Mouse (Mus musculus) forebrain, embryonic 16.5 days (tissue): ENCODE measurements around the gene Cyth3. TPM values are rescaled to one million over a fixed set of nuclear protein-coding genes. Genes with fewer than 3 reads are reported as not detected.

Experiments
- ATAC-seq: fragments of 200-750 bp; cut with Nextera tagmentation; 2 replicates; pipeline ENCODE4 v1.8.0; 2017; ENCODE audit warnings: mild to moderate bottlenecking, moderate library complexity
- H3K27ac ChIP-seq: fragments of 300-500 bp; sonication (generic); 2 replicates; pipeline ENCODE4 v1.5.1; 2014; ENCODE audit warnings: low read length, control low read depth
- H3K27me3 ChIP-seq: fragments of 300-500 bp; sonication (generic); replicated peaks from 2 replicates; pipeline ENCODE4 v1.6.1; 2014; ENCODE audit warnings: low read length; ENCODE audit not compliant: control insufficient read depth, insufficient read depth
- H3K36me3 ChIP-seq: fragments of 300-500 bp; sonication (generic); 2 replicates; pipeline ENCODE4 v1.6.1; 2014; ENCODE audit not compliant: control insufficient read depth, insufficient read depth
- H3K4me1 ChIP-seq: fragments of 300-500 bp; sonication (generic); replicated peaks from 2 replicates; pipeline ENCODE4 v1.6.1; 2014; ENCODE audit warnings: low read length; ENCODE audit not compliant: control insufficient read depth, insufficient read depth
- H3K4me2 ChIP-seq: fragments of 300-500 bp; sonication (generic); 2 replicates; pipeline ENCODE4 v1.6.1; 2014; ENCODE audit warnings: mild to moderate bottlenecking, low read length, control low read depth
- H3K4me3 ChIP-seq: fragments of 300-500 bp; sonication (generic); replicated peaks from 2 replicates; pipeline ENCODE4 v1.5.1; 2014; ENCODE audit warnings: mild to moderate bottlenecking, low read length, control low read depth
- H3K9ac ChIP-seq: fragments of 300-500 bp; sonication (generic); replicated peaks from 2 replicates; pipeline ENCODE4 v1.6.1; 2014; ENCODE audit warnings: low read depth, low read length, control low read depth
- H3K9me3 ChIP-seq: fragments of 300-500 bp; sonication (generic); 2 replicates; pipeline ENCODE4 v1.6.1; 2016; ENCODE audit warnings: low read length; ENCODE audit not compliant: control insufficient read depth
- WGBS: fragments of 180-500 bp; shearing (Covaris S2); extraction: QIAGEN DNeasy Blood & Tissue Kit; methylation state at CpG from one replicate; pipeline ENCODE4 v1.1.7; 2014; 5-methylcytosine and 5-hydroxymethylcytosine counted together
- polyA plus RNA-seq: library from polyadenylated mRNA; unstranded; fragments of >200 nt; fragmentation: Nextera tagmentation; extraction: Ambion mirVana; gene quantifications from 2 replicates; pipeline ENCODE4 v1.2.1, GENCODE M21; 2015

Cyth3 gene
- polyA plus RNA-seq, 1 experiment from 2014 or later: 48.8 TPM

DNA sequence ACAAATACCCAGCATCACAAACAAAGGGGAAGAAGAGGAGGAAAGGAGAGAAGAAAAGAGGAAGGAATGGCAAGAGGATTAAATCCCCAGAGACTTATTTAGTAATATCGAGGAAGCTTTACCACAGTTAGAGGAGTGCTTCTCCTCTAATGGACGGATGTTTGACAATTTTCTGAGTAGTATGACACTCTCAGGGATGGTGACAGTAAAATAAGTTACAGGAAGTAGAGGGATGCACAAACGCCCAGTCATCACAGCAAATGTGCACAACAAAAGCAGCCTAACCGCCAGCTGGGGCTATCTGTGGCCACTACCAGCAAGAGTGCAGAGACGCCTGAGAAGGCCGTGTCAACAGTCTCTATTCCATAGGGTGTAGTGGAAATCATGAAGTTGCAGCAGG lies 57.4 kb downstream of the Cyth3 start:
- no peaks in the 10 kb centered on the region for H3K36me3 ChIP-seq
- no peak overlapping the region for H3K4me2 ChIP-seq
- no peak for ATAC-seq
- no peak overlapping the region for H3K9ac ChIP-seq
- 62% methylated on average over 6 of the region's 6 CpGs for WGBS
- H3K27me3 ChIP-seq: no peaks in the 10 kb centered on the region
- no peaks in the 10 kb centered on the region for H3K9me3 ChIP-seq
- no peak overlapping the region for H3K27ac ChIP-seq
- no peak overlapping the region for H3K4me3 ChIP-seq
- no peaks in the 10 kb centered on the region for H3K4me1 ChIP-seq

GRCm38 (mm10) chr5:143683696-143684095 lies 61.4 kb downstream of the Cyth3 start:
- H3K27me3 ChIP-seq: no peaks in the 10 kb centered on the region

GRCm38 (mm10) chr5:143684911-143685390 lies 62.7 kb downstream of the Cyth3 start:
- Histone ChIP-seq H3K4me3 (no peak overlapping the region), H3K4me2 (no peak overlapping the region), H3K36me3 (peaks cover 7% of the 10 kb centered on the region; the same call in 1 of the 2 replicates), H3K4me1 (no peaks in the 10 kb centered on the region), H3K27ac (no peak overlapping the region), H3K9me3 (no peaks in the 10 kb centered on the region), H3K9ac (no peak overlapping the region), H3K27me3 (no peaks in the 10 kb centered on the region)
- WGBS: 43% methylated on average over 8 of the region's 8 CpGs
- no peak for ATAC-seq

More at GRCm38 (mm10) chr5:143683696-143684095, 61.4 kb downstream of the Cyth3 start:
- Histone ChIP-seq H3K4me1 (no peaks in the 10 kb centered on the region), H3K27ac (no peak overlapping the region), H3K4me2 (no peak overlapping the region), H3K36me3 (peaks cover 7% of the 10 kb centered on the region; the same call in 1 of the 2 replicates), H3K4me3 (no peak overlapping the region), H3K9ac (no peak overlapping the region), H3K9me3 (no peaks in the 10 kb centered on the region)
- no peak for ATAC-seq
- 82% methylated on average over 6 of the region's 6 CpGs for WGBS

DNA sequence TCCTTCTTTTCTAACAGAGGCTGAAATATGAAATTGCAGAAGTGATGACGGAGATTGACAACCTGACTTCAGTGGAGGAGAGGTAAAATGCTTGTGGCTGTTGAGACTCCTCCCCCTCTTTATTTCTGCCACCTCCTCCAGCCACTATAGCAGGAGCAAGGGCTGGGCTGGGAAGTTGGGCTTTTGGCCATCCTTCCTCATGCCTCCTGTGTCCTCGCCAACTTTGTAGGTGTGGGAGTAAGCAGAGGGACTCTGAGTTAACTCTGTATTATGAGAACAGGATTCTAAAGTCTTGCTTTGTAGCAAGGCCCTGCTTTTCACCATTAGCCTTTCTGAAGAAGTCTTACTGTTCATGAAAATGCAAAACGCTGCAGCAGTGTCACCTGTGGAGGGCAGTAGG lies 64.2 kb downstream of the Cyth3 start:
- Histone ChIP-seq H3K36me3 (peaks cover 7% of the 10 kb centered on the region; the same call in 1 of the 2 replicates), H3K4me2 (no peak overlapping the region), H3K27ac (no peak overlapping the region), H3K4me3 (no peak overlapping the region), H3K9me3 (no peaks in the 10 kb centered on the region), H3K27me3 (no peaks in the 10 kb centered on the region), H3K4me1 (no peaks in the 10 kb centered on the region), H3K9ac (no peak overlapping the region)
- ATAC-seq: no peak
- WGBS: 97% methylated on average over 3 of the region's 3 CpGs

- ATAC-seq: no peak
These were observed 65.3 kb downstream of the Cyth3 start for GRCm38 (mm10) chr5:143687589-143687988.

DNA sequence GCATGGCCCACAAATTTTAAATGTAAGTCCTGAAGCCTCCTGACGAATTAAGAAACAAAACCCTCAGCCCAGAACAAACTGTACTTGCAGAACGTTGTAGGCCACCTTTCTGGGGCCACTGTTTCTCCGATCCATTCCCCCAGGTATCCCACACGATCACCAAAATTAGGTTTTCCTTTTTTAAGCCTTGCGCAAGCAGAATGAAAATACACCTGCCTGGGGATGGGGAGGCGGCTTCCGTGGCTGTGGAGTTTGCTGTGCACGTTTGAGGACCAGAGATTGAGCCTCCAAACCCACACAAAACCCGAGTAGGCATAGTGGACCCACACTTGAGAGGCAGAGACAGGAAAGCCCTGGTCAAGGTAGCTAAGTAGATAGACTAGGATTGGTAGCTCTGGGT lies 68.1 kb downstream of the Cyth3 start:
- no peaks in the 10 kb centered on the region for H3K27me3 ChIP-seq
- H3K36me3 ChIP-seq: peaks cover 7% of the 10 kb centered on the region; the same call in 1 of the 2 replicates
- no peaks in the 10 kb centered on the region for H3K4me1 ChIP-seq
- no peak overlapping the region for H3K4me3 ChIP-seq
- H3K4me2 ChIP-seq: no peak overlapping the region
- no peaks in the 10 kb centered on the region for H3K9me3 ChIP-seq
- no peak overlapping the region for H3K9ac ChIP-seq
- no peak for ATAC-seq
- 92% methylated on average over 9 of the region's 9 CpGs for WGBS
- no peak overlapping the region for H3K27ac ChIP-seq

More at GRCm38 (mm10) chr5:143687589-143687988, 65.3 kb downstream of the Cyth3 start:
- Histone ChIP-seq H3K4me3 (no peak overlapping the region), H3K27me3 (no peaks in the 10 kb centered on the region), H3K36me3 (peaks cover 7% of the 10 kb centered on the region; the same call in 1 of the 2 replicates), H3K27ac (no peak overlapping the region), H3K9me3 (no peaks in the 10 kb centered on the region), H3K4me2 (no peak overlapping the region), H3K9ac (no peak overlapping the region), H3K4me1 (no peaks in the 10 kb centered on the region)
- WGBS: 98% methylated on average over 3 of the region's 3 CpGs

DNA sequence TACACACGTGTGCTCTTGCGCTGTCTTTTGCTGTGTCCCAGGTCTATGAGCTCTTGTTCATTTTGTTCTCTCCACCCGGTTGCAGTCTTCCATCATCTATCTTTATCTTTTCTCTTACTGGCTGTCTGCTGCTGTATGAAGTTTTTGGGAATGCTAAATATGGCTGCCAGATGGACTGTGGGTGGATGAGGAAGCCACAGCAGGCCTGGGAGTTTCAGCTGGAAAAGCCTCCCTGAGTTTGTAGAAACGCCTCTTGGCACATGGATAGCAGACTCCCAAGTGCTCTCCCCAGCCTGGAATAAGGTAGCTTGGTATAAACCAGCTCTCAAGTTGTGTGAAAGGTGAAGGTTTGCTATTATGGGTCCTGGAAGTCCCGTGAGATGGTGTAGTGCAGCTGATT lies 68.7 kb downstream of the Cyth3 start:
- Histone ChIP-seq H3K27ac (no peak overlapping the region), H3K27me3 (no peaks in the 10 kb centered on the region), H3K9ac (no peak overlapping the region), H3K9me3 (no peaks in the 10 kb centered on the region), H3K4me2 (no peak overlapping the region), H3K4me1 (no peaks in the 10 kb centered on the region), H3K4me3 (no peak overlapping the region), H3K36me3 (peaks cover 7% of the 10 kb centered on the region; the same call in 1 of the 2 replicates)
- WGBS: 91% methylated on average over 5 of the region's 5 CpGs
- ATAC-seq: no peak

GRCm38 (mm10) chr5:143696323-143696722 lies 74.1 kb downstream of the Cyth3 start:
- Histone ChIP-seq H3K4me1 (no peaks in the 10 kb centered on the region), H3K9me3 (no peaks in the 10 kb centered on the region), H3K27me3 (no peaks in the 10 kb centered on the region), H3K4me3 (no peak overlapping the region), H3K36me3 (no peaks in the 10 kb centered on the region; the same call in 1 of the 2 replicates), H3K4me2 (no peak overlapping the region), H3K9ac (no peak overlapping the region), H3K27ac (no peak overlapping the region)
- WGBS: 65% methylated on average over 3 of the region's 3 CpGs
- ATAC-seq: no peak

DNA sequence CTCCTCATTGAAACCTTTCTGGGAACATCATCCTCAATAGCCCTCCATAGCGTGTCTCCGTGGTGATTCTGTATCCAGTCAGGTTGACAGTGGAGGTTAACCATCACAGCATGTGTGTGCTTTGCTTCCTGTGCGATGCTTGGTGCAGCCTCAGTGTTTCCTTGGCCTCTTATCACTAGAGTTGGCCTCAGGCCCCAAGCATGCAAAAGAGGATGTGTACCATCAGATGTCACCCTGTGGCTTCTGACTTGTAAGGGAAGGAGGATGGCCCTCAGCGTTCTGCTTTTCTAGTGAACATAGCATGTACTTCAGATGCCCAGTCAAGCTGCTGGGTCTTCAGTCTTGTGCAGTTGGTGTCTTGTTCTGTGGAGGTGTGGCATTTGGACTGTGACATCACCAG lies 76.2 kb downstream of the Cyth3 start:
- ATAC-seq: no peak
- Histone ChIP-seq H3K36me3 (no peaks in the 10 kb centered on the region; the same call in 1 of the 2 replicates), H3K9ac (no peak overlapping the region), H3K27me3 (no peaks in the 10 kb centered on the region), H3K27ac (no peak overlapping the region), H3K4me1 (no peaks in the 10 kb centered on the region), H3K9me3 (no peaks in the 10 kb centered on the region), H3K4me3 (no peak overlapping the region), H3K4me2 (no peak overlapping the region)
- 95% methylated on average over 4 of the region's 4 CpGs for WGBS

DNA sequence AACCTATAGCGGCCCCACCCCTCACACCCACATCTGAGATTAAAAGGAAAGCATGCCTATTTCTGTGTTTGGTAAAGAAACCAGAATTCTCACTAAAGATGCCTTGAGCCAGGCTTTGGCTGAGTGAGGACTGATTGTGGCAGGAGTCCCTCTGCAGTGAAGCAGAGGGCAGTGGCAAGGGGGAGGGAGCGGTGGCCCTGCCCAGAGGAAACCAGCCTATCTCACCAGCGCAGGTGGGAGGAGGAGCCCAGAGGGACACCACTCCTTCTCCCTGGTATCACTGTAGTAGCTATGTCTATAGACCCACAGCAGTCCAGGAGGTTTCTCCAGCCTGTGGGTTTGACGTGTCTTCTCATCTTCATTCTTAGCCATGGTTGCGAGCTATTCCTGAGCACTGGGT lies 78.0 kb downstream of the Cyth3 start:
- ATAC-seq: no peak
- Histone ChIP-seq H3K4me1 (no peaks in the 10 kb centered on the region), H3K9me3 (no peaks in the 10 kb centered on the region), H3K4me2 (no peak overlapping the region), H3K36me3 (no peaks in the 10 kb centered on the region), H3K27me3 (no peaks in the 10 kb centered on the region), H3K27ac (no peak overlapping the region), H3K4me3 (no peak overlapping the region), H3K9ac (no peak overlapping the region)
- WGBS: 92% methylated on average over 5 of the region's 5 CpGs
